Mouse (Mus musculus) spleen, embryonic (tissue): Measurements from ENCODE around the gene Fuk.
"Not testable (repeated sequence)": the region's sequence is repeated elsewhere in the genome, so short reads cannot be mapped to it uniquely, and the experiment has no call there.

Source experiments
- CTCF ChIA-PET: fragments of 350-600 bp; sonication (Branson Sonifier 250); formaldehyde crosslinking; loops from one replicate; lab custom pipeline; 2022; lab: Charles Lee

The Fuk gene

GRCm38 (mm10) chr8:110901839-110902578, at the start of gene Fuk:
TSS of gene Fuk (minus strand) at chr8:110902488.
- CTCF ChIA-PET, result interaction anchor here (0.6 kb wide), 1 partner anchor 13 kb away, joined by 9 read pairs; no protein-coding TSS in a partner anchor

GRCm38 (mm10) chr8:110950065-110950484, 47.8 kb upstream of the Fuk start:
- CTCF ChIA-PET, result interaction anchor here (0.6 to 1.6 kb wide), 2 partner anchors 30 to 67 kb away, joined by 3 to 4 read pairs; no protein-coding TSS in a partner anchor

- CTCF ChIA-PET, result interaction anchor here (0.7 kb wide), 1 partner anchor 153 kb away, joined by 4 read pairs; no protein-coding TSS in a partner anchor
Observed at GRCm38 (mm10) chr8:110945716-110946115, 43.4 kb upstream of the Fuk start.

GRCm38 (mm10) chr8:110944276-110944876, 42.1 kb upstream of the Fuk start:
- CTCF ChIA-PET, result no interaction called here

GRCm38 (mm10) chr8:110941453-110941948, 39.2 kb upstream of the Fuk start:
- CTCF ChIA-PET, result interaction anchor here (0.7 kb wide), 1 partner anchor 19 kb away, joined by 3 read pairs; no protein-coding TSS in a partner anchor

- CTCF ChIA-PET, result no interaction called here
Observed at GRCm38 (mm10) chr8:110940682-110941452, 38.6 kb upstream of the Fuk start.

GRCm38 (mm10) chr8:110938882-110939589, 36.7 kb upstream of the Fuk start:
- CTCF ChIA-PET, result interaction anchor here (1.2 kb wide), 1 partner anchor 13 kb away, joined by 3 read pairs; no protein-coding TSS in a partner anchor

GRCm38 (mm10) chr8:110936217-110936616, 33.9 kb upstream of the Fuk start:
- CTCF ChIA-PET, result no interaction called here

GRCm38 (mm10) chr8:110933272-110933671, 31.0 kb upstream of the Fuk start:
- CTCF ChIA-PET, result no interaction called here

GRCm38 (mm10) chr8:110932444-110932843, 30.2 kb upstream of the Fuk start:
- CTCF ChIA-PET, result no interaction called here

GRCm38 (mm10) chr8:110931176-110931939, 29.1 kb upstream of the Fuk start:
- CTCF ChIA-PET, result no interaction called here

- CTCF ChIA-PET, result not testable (repeated sequence)
Observed at GRCm38 (mm10) chr8:110929672-110930071, 27.4 kb upstream of the Fuk start.

- CTCF ChIA-PET, result no interaction called here
Observed at GRCm38 (mm10) chr8:110929066-110929465, 26.8 kb upstream of the Fuk start.

GRCm38 (mm10) chr8:110928435-110928834, 26.1 kb upstream of the Fuk start:
- CTCF ChIA-PET, result interaction anchor here (0.7 kb wide), 1 partner anchor 9 kb away, joined by 3 read pairs; no protein-coding TSS in a partner anchor

- CTCF ChIA-PET, result no interaction called here
Observed at GRCm38 (mm10) chr8:110926690-110927089, 24.4 kb upstream of the Fuk start.

GRCm38 (mm10) chr8:110925691-110926140, 23.4 kb upstream of the Fuk start:
- CTCF ChIA-PET, result interaction anchor here (1.1 kb wide), 1 partner anchor 14 kb away, joined by 3 read pairs; no protein-coding TSS in a partner anchor

GRCm38 (mm10) chr8:110921492-110922230, 19.4 kb upstream of the Fuk start:
- CTCF ChIA-PET, result interaction anchor here (0.6 kb wide), 1 partner anchor 20 kb away, joined by 3 read pairs; no protein-coding TSS in a partner anchor

- CTCF ChIA-PET, result no interaction called here
Observed at GRCm38 (mm10) chr8:110920773-110921277, 18.5 kb upstream of the Fuk start.
